In the genomic region with DNA sequence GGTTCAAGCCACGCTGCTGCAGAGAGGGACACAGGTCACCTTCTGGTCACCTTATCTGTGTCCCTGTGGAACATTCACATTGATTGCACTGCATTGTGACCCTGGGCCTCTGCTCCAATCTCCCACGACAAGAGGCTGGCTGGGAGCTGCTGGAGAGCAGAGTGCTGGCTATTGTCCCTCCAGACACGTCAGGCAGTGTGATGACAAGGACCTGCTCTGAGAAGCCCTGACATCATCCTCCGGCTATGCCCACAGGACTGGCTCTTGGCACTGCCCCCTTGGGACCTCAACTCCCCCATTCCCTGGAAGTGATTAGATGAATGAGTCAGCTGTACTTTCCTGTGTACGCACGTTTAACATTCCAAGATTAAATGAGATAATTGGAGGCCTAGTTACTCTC, we compare ENCODE assay signal across 15 mouse cellular contexts. TPM values are rescaled to one million over a fixed set of nuclear protein-coding genes. Genes with fewer than 3 reads are reported as not detected.
A peak's percentile ranks its signal among the peaks of the same experiment; 100 is the strongest.
DNase-seq lines count a peak whose midpoint lies in the region; ATAC-seq lines count a peak whose summit lies in the region.
"Had no signal": no experiment of that assay in that cellular context is flagged by ENCODE, and none has a peak within 500 bp of the region (broad histone marks: within the 10 kb centered on the region; RNA-seq: fewer than 3 reads in every experiment).

No protein-coding gene starts in this region.

- intact Hi-C loops in heart, postnatal 36 days (cut with DNase I), result loop anchor here (5.0 kb wide), 3 partner anchors 53 to 158 kb away; no protein-coding TSS in a partner anchor

- H3K27ac ChIP-seq in forebrain, embryonic 14.5 days (ENCODE audit: low read depth, low read length), result no peak overlapping the region
- H3K27ac ChIP-seq: hindbrain, embryonic 10.5 days; kidney, postnatal 0 days; liver, embryonic 14.5 days; midbrain, embryonic 12.5 days had no signal

- no peak overlapping the region for H3K4me3 ChIP-seq in forebrain, embryonic 14.5 days (ENCODE audit: low read depth, low read length)
- H3K4me3 ChIP-seq: hindbrain, embryonic 10.5 days; midbrain, embryonic 12.5 days had no signal

- peak; percentile 35 for DNase-seq in adrenal gland, adult 2 months
- DNase-seq in adrenal gland, adult 8-10 months, result no peak
- peak; percentile 33 for DNase-seq in 3134 (ENCODE audit: extremely low read depth, insufficient read length, low spot score)
- DNase-seq in heart, adult 8-10 months (ENCODE audit: low spot score), result peak; percentile 75
- peak; percentile 53 to 66 for DNase-seq in heart, postnatal 36 days
- DNase-seq in cerebellum, adult 8-10 months, result no peak
- no peak for DNase-seq in layer of hippocampus, adult 9-11 months
- DNase-seq in forebrain, embryonic 14.5 days (ENCODE audit: low spot score), result no peak
- DNase-seq: cerebellum, adult 9-11 months had no signal

- no peak overlapping the region for H3K4me2 ChIP-seq in forebrain, embryonic 14.5 days (ENCODE audit: low read length)
- H3K4me2 ChIP-seq: midbrain, embryonic 12.5 days had no signal

- H3K9me3 ChIP-seq in forebrain, embryonic 14.5 days (replicated peaks; ENCODE audit: control insufficient read depth, low read length), result no peaks in the 10 kb centered on the region
- H3K9me3 ChIP-seq: hindbrain, embryonic 10.5 days; midbrain, embryonic 12.5 days had no signal

- H3K9ac ChIP-seq in forebrain, embryonic 14.5 days (ENCODE audit: low read length), result no peak overlapping the region
- H3K9ac ChIP-seq: liver, embryonic 14.5 days; midbrain, embryonic 12.5 days had no signal

- ATAC-seq in forebrain, embryonic 14.5 days, result no peak

- no peaks in the 10 kb centered on the region for H3K27me3 ChIP-seq in forebrain, embryonic 14.5 days (replicated peaks; ENCODE audit: control insufficient read depth, insufficient read depth, low read length)
- H3K27me3 ChIP-seq: midbrain, embryonic 12.5 days had no signal

- WGBS in forebrain, embryonic 14.5 days, result 51% methylated on average over 6 of the region's 6 CpGs

- no peaks in the 10 kb centered on the region for H3K36me3 ChIP-seq in forebrain, embryonic 14.5 days (ENCODE audit: control insufficient read depth, insufficient read depth, low read length)
- H3K36me3 ChIP-seq: hindbrain, embryonic 10.5 days; midbrain, embryonic 12.5 days had no signal

- no peaks in the 10 kb centered on the region for H3K4me1 ChIP-seq in forebrain, embryonic 14.5 days (ENCODE audit: control insufficient read depth, insufficient read depth, low read length)
- H3K4me1 ChIP-seq: midbrain, embryonic 12.5 days had no signal

RNA-seq across cellular contexts. Expression of gene Arhgap44, which starts 46.7 kb away (rescaled TPM):
- total RNA-seq in adrenal gland, adult 2 months (2021), result 10 to 100 TPM in 1 of 2 experiments, 1 to 10 TPM in 1; 6.8 to 15.5 TPM
- 4.8 and 5.0 TPM in 2 replicates for polyA plus RNA-seq in adrenal gland, adult 2 months (2012; rRNA removed)
- 10 to 100 TPM in 3 of 4 experiments, 1 to 10 TPM in 1; 9.4 to 20.1 (median 13.7) TPM for total RNA-seq in adrenal gland, adult 8-10 months (2022)
- 10 to 100 TPM; 24.4 to 26.0 (median 25.2) TPM for total RNA-seq in heart, adult 8-10 months (2022)
- total RNA-seq in heart, postnatal 36 days (2021), result 10 to 100 TPM; 20.8 to 24.3 TPM
- polyA plus RNA-seq in forebrain, embryonic 14.5 days (2014; fragmentation: Nextera tagmentation; extraction: Ambion mirVana), result 8.5 and 10.6 TPM in 2 replicates
- total RNA-seq: MEL had no signal

RNA-seq across cellular contexts. Expression of gene 1700086D15Rik, which starts 49.8 kb away (rescaled TPM):
- total RNA-seq in adrenal gland, adult 2 months (2021), result not detected
- not detected in 2 replicates for polyA plus RNA-seq in adrenal gland, adult 2 months (2012; rRNA removed)
- 1 to 10 TPM in 1 of 4 experiments, under 1 TPM in 3; 0.35 to 1.9 (median 0.55) TPM for total RNA-seq in adrenal gland, adult 8-10 months (2022)
- under 1 TPM in 2 of 4 experiments, not detected in 2; 0.24 to 0.72 TPM for total RNA-seq in heart, adult 8-10 months (2022)
- total RNA-seq in heart, postnatal 36 days (2021), result not detected
- polyA plus RNA-seq in forebrain, embryonic 14.5 days (2014; fragmentation: Nextera tagmentation; extraction: Ambion mirVana), result not detected in 2 replicates
- total RNA-seq: MEL had no signal
- polyA plus RNA-seq: hindbrain, embryonic 10.5 days; kidney, postnatal 0 days; liver, embryonic 14.5 days; neural tube, embryonic 11.5 days had no signal

Comparison
In these comparisons a context has a peak if more than half of its experiments do, and no peak if none do; other contexts are left out.
1. DNase-seq: peak in adrenal gland, adult 2 months (single experiment), 3134 (single experiment), heart, adult 8-10 months (single experiment) and heart, postnatal 36 days (2 of 2); none in adrenal gland, adult 8-10 months (single experiment), cerebellum, adult 8-10 months (single experiment), layer of hippocampus, adult 9-11 months (single experiment) and forebrain, embryonic 14.5 days (single experiment).